Mouse (Mus musculus) adipocyte (in vitro differentiated cells): Measurements from ENCODE around the gene Zfp691.

ENCODE experiments used
- DNase-seq: peaks from one replicate; pipeline ENCODE4 v3.0.0-alpha.2; 2016; ENCODE audit warnings: low spot score

Gene Zfp691

DNA sequence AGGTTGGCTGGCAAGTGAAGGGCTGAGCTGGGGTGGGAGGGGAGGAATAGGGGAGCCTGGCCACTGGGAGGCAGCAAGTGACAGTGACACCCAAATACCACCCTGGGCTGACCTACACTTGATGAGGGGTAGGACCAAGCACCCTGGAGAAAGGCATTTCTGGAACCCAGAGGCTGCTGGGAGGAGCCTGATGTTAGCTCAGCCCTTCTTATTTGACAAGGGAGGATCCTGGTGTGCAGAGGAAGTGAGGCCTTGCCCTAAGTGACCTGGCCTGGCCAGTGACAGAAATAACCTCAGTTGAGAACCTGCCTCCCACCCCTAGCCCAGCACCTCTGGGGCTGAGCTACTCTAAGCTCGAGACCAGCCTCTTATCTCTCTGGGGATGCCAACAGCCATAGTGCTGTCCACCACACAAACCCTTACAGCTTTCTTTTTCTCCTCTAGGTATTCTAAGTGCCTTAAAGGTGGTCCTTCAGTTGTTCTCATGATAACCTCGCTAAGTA is 49.2 kb downstream of the Zfp691 start:
- no peak for DNase-seq

DNA sequence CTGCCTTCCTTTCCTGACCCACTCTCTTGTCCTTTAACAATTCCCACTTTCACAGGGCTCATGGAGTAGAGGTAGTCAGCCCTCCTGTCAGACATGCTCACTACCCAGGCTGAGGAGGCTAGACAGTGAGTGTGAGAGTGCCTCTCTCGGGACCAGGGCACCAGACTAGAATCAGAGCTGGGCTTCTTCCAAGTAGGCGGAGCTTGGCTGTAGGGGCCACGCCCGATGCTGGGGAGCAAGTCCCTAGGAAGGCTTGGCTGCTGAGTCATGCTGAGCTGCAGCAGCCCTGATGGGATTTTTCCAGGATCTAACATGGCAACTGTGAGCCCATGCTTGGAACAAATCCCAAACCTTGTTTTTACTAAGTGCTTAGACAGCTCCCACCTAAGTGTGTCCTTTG is 52.7 kb downstream of the Zfp691 start:
- DNase-seq = peak; percentile 94

DNA sequence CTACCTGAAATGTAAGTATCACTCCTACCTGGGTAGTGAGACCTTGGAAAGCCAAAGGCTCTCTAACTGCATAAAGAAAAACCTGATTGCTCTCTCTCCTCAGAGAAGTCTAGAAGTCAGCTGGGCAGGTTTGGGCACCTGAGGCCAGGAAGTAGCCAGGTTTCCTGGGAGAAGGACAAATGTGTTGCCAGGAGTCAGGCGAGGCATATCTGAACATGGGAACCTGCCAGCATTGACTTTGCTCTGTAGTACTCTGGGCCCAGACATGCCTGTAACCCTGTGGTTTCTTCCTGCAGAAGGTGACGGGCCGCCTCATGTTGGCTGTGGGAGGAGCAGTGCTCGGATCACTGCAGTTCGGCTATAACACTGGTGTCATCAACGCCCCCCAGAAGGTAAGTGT is 53.9 kb downstream of the Zfp691 start:
- no peak for DNase-seq
